Mouse (Mus musculus): Measurements from ENCODE around the gene Oser1. TPM values are rescaled to one million over a fixed set of nuclear protein-coding genes. Genes with fewer than 3 reads are reported as not detected.

Oser1 gene
- total RNA-seq, 2 experiments from 2014 or later, result 20.2 to 21.4 TPM

DNA sequence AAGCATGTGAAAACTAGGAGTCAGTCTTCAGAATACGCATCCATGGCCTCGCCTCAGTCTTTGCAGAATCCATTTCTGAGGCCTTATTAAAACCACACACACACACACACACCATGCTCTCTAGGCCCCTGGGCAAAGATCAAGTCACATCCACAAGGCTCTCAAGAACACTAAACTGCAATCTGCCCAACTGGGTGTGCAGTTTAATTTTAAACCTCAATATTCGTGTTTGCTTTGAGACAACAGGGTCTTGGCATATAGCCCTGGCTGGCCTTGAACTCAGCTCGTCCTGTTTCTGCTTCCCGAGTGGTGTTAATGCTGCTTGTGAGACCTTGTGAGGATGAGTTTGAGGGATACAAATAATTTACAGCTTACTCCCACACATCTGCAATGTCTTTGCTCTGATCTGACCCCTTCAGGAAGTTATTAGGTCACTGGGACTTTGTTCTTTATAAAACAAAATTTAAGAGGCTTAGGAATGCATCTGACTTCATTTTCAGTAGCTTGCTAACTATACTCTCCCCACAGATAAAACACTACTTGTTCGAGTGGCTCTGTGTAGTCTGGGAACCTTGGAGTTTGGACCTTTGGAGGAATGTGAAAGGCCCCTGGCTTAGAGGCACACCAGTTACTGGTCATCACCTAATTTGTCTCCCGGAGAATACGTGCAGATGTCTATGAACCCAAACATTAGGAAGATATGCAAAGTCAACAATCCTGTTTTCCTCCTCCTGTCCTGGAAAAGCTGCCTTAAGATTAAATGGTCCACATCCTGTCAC is 20.3 kb downstream of the Oser1 start:
- DNase-seq (ENCODE audit: low spot score in 2 of 2), result no peak

DNA sequence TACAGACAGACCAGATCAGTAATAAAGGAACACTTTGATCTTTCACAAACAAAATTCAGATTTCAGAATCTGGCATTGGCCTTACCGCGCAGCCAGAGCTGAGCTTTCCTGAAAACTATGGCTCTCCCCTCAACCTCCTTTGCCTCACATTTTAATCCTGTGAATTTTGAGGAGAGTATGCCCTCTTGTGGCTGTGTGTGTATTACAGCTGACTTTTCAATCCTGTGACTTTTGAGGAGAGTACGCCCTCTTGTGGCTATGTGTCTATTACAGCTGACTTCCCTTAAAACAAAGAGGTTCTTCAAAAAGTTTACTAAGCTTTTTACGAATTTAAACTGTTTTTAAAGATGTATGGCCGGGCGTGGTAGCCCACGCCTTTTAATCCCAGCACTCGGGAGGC is 23.3 kb downstream of the Oser1 start:
- peak; percentile 75 to 94 for DNase-seq (ENCODE audit: low spot score in 2 of 2)

DNA sequence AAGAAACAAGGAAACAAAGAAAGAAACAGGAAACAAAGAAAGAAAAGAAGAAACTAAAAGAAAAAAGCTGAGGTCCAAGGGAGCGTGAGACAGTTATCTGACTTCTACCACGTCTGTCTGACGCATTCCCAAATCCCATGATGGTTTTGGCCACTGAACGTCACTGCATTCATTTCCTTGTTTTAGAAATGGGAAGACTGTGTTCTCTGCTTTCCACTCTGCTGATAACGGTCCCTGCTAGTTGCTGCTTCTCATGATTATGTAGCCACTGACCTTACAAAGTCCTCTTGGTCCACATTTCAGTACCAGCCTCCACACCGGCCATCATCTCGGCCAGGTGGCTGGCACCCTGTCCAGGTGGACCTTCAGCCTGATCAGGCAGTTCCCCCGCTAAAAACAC is 25.3 kb downstream of the Oser1 start:
- DNase-seq (ENCODE audit: low spot score in 2 of 2), result no peak

DNA sequence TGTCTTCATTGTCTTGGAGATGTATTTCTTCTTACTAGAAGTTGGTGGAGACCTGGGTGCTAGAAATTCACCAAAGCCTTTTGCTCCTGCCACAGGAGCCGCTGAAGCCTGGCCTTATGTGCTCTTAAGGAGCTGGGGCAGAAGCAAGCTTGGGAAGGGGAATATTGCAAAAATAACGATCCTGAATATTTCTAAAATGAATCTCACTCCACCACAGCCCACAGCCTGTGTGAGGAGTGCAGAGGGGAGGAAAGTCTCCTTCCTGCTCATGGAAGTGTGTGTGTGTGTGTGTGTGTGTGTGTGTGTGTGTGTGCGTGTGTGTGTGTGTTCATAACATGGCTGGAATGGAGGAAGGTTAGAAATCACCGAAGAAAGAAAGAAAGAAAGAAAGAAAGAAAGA is 25.7 kb downstream of the Oser1 start:
- no peak for DNase-seq (ENCODE audit: low spot score in 2 of 2)

DNA sequence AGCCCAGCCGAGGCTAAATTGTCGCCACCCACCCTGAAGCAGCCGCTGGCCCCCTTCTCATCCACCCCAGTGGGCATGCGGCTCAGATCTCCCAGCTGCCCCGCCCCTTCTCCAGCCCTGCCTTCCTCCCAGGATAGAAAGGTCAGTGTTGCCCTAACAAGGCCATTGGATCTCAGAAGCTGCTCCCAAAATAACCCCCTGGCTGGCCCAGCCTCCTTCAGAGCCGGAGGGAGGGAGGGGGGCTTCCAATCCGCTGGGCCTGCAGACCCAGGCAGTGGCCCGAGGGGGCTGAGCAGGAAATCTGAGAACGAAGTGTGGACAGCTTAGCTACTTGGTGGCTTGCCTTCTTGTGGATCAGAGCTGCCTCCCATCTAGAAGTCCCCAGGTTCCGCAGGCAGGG is 26.6 kb downstream of the Oser1 start, which contains the start of gene Jph2:
Gene Jph2 (minus strand): TSS at position 89 of the 400 bp plus-strand sequence.
- DNase-seq (ENCODE audit: low spot score in 2 of 2), result no peak

DNA sequence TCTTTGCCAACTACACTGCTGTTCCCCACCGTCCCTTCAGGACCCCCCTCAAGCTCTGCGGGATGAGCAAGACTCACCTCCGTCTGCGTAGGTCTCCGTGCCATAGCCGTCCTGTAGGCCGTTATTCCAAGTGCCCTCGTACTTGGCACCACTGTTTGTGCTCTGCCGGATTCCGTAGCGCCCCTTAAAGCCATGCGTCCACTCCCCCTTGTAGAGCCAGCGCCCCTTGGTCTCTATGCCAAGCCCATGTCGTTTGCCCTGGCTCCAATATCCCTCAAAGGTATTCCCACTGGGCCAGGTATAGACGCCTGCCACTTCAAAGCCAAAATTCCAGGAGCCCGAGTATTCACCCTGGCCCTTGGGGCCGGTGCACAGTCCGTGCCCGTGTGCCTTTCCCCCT is 27.4 kb downstream of the Oser1 start:
- no peak for DNase-seq (ENCODE audit: low spot score in 2 of 2)

DNA sequence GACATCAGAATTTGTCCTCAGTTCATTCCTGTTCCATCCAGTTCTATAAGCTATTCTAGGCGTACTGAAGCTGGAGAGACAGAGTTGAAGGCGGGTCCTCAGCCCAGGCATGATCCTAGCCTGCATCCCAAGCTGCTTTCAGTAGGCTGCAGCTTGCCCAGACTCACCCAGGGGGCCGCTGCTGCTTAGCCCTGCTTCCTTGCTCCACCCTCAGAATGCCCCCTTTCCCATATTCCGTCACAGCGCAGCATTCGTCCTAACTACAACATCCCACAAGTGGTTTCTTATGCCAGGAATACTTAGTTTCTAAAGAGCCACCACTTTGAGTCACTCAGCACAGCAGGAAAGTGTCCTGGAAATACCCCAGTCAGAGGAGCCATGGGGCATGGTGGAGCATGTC is 29.5 kb downstream of the Oser1 start:
- DNase-seq (ENCODE audit: low spot score in 2 of 2), result no peak

DNA sequence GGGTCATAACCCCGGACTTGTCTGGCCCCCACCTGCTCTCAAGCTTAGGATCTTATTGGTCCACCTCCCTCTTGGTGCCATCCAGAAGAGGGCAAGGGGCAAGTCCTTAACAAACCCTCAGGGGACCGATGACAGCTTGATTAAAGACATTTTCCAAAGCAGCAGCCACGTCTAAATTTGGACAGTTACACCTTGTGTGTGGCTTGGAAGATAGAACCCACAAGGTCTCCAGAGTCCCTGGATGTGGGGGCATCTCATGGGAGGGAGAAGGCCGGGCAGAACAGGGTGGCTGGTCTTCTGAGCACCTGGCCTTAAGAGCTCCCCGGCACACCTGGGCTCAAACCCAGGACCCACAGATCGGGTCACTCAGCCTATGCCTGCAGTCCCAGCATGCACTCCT is 30.5 kb downstream of the Oser1 start:
- DNase-seq (ENCODE audit: low spot score in 2 of 2), result no peak

DNA sequence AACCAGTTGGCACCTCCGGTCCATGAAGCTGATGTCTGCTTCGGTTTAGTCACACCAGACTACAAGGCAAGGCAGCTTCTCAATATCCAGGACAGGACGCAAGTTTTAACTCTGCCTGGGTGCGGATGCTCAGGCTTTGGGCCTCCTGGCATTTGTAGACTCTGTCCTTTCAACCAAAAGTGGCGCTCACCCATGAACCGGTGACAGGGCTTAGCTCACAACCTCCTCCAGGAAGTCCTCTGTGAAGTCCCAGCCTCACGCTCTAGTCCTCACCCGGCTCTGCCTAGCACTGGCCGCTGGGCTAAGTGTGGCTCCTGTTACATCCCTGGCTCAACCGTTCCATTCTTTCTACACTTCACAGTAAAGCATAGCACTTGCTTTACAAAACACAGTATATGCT is 31.3 kb downstream of the Oser1 start:
- DNase-seq (ENCODE audit: low spot score in 2 of 2), result no peak

DNA sequence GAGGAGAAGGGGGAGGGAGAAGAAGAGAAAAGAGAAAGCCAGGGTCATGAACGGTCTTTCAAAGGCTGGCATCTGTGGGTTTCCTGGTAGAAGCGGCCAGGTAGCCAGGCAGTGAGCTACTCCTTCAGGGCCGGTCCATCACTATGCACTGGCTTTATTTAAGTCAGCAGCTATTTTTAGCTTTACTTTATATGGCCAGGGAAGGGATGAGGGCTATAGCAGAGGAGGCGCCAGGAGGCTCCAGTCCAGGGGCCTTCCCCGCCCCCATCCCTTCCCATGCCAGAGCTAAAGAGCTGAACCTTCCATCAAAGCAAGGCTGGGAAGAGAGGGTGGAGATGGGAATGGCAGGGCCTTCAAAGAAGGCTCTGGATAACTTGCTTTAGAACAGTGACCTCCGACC is 32.1 kb downstream of the Oser1 start:
- no peak for DNase-seq (ENCODE audit: low spot score in 2 of 2)

DNA sequence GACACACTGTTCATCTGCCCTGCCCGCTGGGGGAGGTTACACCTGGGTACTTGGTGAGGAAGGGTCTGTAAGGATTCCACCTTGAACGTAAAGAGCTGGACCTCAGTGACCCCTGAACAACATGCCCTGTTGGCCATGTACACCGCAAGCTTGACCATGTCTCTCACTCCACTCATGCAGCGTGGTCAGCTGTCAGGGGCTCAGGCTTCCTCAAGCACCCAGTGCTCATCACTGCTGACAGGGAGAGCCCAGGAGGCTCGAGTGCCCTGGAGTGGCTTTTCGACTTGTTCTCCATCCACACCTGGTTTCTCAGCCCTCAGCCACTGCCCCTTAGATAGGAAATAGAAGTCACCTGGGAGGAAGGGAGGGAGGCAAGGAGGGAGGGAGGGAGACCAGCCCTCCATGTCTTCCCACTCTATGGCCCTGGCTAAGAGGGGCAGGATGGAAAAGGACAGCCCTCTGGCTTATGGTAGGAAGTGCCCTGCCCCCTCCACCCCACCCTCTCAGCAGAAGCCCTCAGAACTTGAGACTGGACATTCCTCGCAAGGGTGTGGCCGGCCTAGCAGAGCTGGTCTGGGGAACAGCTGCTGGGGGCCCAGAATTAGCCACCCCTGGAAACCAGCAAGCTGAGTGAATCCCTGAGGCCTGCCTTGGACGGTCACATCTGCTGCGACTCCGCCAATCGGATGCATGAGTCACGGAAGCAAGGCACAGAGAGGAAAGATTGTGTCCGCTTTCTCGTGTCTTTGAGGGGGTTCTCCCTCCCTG is 37.9 kb downstream of the Oser1 start:
- DNase-seq (ENCODE audit: low spot score in 2 of 2), result no peak

DNA sequence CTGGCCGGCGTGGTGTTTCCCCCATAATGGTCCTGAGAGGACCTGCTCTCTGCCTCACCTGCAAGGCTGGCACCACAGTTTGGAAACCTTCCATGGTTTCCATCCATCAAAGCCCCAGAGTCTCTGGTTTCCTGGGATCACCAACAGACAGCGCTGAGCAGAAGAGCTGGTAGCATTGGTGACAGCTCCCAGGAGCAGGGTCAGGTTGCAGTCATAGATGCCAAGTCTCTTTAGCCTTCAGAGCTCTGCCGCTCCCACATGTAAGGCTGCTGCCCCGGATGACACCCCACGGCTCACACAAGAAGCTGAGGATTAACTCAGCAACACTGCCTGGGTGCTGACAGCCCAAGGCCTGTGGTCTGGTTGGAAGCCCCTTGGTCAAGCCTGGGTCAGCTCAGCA is 39.4 kb downstream of the Oser1 start:
- DNase-seq (ENCODE audit: low spot score in 2 of 2), result no peak

DNA sequence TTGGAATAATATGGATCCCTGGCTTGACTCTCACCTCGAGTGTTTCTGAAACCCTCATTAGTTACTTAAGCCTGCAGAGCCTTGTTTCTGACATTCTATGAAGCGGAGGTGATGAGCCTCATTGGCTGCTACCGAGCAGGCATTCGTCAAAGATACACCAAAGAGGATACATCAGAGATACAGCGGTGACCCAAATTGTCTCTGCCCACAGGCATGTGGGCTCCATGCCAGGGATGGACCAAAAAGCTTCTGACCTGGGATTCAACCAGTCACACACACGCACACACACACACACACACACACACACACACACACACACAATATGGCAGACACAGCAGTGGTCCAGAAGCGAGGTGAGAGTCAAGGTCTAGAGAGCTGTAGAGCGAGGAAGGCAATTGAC is 43.3 kb downstream of the Oser1 start:
- DNase-seq (ENCODE audit: low spot score in 2 of 2), result no peak

DNA sequence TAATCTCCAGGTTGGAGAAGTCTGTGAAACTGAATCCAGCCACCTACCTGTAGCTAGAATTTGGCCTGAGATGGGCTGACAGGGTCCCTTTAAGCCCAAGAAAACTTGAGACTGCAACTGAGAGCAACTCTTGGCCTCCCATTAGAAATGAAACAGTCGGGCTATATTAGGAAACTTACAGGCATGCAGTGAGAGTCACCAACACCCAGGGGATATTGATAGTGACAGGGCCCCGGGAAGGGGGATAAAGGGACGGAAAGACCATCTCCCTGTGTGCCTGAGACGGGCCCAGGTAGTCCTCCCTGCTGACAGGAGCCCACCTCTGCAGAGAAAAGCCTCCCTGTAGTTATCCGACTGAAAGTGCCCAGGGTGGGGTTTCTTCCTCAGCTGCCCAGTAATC is 45.1 kb downstream of the Oser1 start:
- DNase-seq (ENCODE audit: low spot score in 2 of 2), result no peak

DNA sequence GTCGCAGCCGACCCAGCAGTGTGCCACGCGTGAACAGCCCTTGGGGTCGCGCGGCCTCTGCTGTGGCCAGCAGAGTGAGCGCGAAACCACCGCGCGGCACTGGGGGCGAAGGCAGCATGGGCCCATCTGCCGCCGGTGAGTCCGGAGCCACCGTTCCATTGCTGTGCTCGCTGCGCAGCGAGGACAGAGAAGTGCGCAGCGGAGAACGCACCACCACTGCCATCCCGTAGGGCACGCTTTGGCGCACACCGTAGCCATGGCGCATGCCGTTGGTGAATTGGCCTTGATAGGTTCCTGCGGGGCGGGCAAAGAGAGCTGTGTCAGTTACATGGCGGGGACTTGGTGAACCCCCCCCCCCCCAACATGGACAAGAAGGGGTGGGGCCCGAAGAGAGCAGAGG is 48.4 kb downstream of the Oser1 start:
- DNase-seq (ENCODE audit: low spot score in 2 of 2), result no peak

DNA sequence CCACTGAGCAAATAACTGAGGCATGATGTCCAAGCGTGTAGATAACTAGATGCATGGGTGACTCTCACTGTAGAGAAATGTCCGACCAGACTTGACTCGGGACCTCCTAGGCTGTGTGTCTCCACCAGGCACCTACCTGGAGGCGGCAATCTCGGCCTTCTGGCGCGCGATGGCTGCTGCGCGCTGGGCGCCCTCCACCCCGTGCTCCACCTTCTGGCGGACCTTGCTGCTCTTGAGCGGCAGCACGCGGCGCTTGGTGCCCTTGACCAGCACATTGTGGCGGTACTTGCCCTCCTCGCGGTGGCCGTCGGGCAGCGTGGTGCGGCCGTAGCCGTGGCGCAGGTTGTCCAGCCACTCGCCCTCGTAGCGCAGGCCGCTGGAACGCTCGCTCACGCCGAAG is 49.0 kb downstream of the Oser1 start:
- DNase-seq (ENCODE audit: low spot score in 2 of 2), result no peak

DNA sequence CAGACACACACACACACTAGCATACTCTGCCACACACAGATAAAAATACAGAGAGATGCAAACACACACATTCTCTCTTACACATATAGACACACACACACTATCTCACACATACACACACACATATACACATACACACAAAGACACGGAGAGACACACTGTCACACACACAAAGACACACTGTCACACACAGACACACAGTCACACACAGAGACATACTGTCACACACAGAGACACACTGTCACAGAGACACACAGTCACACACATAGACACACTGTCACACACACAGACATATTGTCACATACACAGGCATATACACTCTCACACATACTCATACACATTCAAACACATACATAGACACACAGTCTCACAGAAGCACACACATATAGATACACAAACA is 51.9 kb downstream of the Oser1 start:
- no peak for DNase-seq (ENCODE audit: low spot score in 2 of 2)

DNA sequence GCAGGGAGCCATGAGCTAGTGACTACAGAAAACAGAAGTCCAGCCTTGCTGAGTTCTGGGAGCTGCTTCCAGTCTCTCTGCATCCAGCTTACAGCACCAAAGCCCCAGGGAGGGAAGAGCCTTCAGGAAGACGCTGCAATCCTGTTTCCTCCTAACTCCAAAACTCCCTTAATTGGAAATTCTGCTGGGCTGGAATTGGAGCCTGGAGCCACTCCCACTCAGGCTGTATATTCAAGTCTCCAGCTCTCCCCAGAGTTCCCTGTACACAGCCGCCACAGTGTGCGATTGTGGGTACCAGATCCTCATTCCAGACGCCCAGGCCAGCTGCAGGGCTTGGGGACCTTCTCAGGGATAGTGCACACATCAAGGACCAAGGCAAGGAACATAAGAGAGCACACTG is 54.3 kb downstream of the Oser1 start:
- no peak for DNase-seq (ENCODE audit: low spot score in 2 of 2)

DNA sequence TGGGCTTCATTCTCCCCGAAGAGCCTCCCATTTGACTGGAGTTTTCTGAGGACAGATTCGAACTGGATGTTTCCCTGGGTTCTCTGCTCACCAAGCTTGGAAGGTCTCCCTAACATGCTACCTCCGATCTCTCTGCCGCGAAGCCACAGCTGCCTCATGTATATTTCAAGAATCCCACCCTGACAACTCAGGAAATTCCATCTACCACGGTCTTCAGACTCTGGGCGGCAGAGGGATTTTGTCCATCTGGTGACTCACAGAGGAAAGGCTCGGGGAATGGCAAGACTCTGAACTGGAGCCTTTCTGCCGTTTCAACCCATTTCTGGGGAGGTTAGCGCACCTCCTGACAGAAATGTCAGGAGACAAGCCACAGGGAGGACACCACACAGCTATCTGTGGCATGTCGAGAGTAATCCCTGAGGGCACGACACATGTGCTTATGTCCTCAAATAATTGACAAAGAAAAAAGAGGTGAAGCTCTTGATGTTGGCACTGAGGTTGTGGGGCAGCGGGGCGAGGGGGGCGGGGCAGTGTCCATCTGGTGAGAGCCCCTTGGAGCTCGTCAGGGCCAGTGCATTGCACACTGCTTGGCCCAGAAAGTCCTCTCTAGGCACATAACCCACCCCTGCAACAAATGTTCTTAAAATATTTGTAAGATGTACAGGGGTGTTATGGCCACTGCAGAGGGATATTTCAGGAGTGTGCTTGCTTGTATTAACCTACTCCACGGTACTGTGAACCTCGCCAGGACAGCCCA is 59.5 kb downstream of the Oser1 start:
- DNase-seq (ENCODE audit: low spot score in 2 of 2), result no peak

DNA sequence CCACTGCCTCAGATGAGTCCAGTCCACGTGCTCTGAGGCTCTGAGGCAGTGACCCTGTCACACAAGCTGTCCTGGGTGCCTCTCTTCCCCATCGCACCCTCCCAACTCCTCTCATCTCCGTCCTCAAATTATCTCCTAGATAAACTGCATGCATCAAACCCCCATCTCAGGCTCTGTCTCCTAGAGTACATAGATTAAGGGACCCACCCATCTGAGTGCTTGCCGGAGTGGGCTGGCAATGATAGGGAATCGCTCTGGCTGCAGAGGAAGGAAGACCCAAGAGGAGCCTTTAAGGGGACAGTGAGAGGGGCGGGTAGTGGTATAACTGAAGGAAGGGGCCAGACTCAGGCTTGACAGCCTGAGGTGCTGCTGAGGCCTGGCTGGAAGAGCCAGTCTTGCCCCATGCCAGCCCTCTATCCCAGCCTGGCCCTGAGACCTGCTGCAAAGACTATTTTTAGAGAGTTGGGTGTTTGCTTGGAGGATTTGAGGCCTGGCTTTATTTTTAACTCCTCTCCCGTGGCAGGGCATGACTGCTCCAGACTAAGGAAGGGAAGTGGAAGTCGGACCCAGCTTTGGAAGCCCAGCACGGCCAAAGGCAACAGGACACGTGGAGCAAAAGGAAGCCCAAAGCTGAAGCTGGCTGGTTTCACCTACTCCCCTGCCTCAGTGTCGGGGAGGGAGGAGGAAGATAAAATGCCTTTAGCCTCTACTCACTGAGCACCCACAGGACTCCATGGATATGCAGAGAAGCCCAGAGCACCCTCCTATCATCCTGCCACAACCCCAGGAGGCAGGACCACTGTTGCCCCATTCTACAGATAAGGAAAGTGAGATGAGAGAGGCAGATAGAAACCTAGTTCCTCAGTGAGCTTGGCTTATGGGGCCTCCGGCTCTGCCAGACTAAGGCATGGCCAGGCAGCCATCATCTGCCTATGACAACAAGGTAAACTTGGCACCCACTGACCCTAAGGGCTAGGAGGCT is 61.3 kb downstream of the Oser1 start:
- DNase-seq (ENCODE audit: low spot score in 2 of 2), result no peak

Measured in layer of hippocampus, adult 18-20 months (tissue).